Mouse (Mus musculus) gastrocnemius, postnatal 14 days (tissue): ENCODE data around the gene Tmem238l. TPM values are rescaled to one million over a fixed set of nuclear protein-coding genes. Genes with fewer than 3 reads are reported as not detected.

Experiments
- DNase-seq: peaks from one replicate; pipeline ENCODE4 v3.0.0; 2021; ENCODE audit warnings: mixed read lengths
- intact Hi-C: fragments of 180-260 bp; cut with DNase I; formaldehyde crosslinking; loops from one replicate; pipeline ENCODE4 v1.15.1; 2025; ENCODE audit warnings: low total_unique reads
- total RNA-seq, 2 experiments: library from RNA; stranded (reverse); gene quantifications; 2 replicates each; pipeline ENCODE4 v1.2.3; 2021

The Tmem238l gene
- total RNA-seq, 2 experiments from 2014 or later, result not detected

GRCm38 (mm10) chr11:66973507-66973906 lies 17.1 kb downstream of the Tmem238l start:
- no peak for DNase-seq
- intact Hi-C loops, result no loop called here

DNA sequence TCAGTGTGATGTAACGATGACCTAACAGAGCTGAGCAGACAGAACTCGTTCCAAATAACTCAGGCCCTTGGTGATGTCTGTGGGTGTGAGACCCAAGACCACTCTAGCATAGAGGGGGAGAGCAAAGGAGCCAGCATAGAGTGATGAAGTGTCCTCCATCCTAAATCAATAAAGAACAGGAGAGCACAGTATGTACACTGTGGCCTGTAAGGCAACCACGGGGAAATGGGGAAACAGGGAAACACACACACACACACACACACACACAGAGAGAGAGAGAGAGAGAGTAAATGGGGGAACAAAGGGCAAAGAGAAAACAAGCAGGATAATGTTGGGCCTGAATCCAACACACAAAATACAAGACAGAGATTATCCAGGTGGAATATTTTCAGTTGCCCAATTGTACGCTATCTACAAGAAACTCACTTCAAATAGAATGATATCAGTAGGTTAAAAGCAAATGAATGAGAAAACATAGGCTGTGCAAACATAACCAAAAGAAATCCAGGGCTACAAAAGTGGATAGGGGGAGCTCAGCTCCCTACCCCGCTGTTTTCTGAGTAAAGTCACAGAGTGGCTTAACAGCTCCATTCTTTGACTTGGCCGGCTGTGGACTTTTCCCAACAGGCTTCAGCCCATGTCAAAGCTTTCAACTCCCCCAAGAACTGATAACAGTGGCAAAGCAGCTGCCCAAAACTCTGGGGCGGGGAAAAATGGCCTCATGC lies 19.3 kb downstream of the Tmem238l start:
- intact Hi-C loops, result no loop called here
- no peak for DNase-seq

DNA sequence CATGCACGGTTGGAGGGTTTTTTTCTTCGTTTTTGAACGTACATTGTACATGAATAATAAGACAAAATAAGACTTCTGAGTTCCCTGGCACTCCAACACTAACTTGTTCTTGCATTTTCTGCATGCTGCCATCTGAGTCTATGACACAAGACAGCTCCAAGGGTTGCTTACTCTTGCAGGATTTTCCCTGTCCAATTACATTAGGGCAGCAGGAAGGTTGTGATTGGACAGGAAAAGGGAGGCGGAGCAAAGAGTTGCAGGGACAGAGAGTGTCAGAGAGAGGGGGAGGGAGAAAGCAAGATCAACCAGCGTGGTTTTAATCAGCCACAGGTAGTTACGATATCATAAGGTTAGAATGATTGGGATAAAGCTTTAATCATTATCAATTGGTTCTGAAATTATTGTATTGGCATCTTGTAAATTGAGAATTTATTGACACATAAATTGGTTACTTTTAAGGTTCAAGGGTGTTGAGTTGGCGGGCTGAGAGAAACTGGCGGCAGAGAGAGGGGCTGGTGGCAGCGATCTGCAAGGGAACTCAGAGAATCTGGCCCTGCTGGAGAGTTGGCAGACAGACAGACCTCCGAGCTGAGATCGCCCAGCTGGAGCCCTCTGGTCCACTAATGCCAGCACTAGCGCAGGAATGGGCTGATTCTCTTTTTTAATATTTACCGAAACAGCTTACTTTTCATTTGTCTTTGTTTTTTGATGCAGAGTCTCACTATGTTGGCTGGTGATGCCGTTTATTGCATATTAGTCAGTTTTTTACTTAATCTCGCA lies 25.1 kb downstream of the Tmem238l start:
- intact Hi-C loops, result loop anchor here (2.0 kb wide), 1 partner anchor 75 kb away; no protein-coding TSS in a partner anchor
- DNase-seq, result no peak

DNA sequence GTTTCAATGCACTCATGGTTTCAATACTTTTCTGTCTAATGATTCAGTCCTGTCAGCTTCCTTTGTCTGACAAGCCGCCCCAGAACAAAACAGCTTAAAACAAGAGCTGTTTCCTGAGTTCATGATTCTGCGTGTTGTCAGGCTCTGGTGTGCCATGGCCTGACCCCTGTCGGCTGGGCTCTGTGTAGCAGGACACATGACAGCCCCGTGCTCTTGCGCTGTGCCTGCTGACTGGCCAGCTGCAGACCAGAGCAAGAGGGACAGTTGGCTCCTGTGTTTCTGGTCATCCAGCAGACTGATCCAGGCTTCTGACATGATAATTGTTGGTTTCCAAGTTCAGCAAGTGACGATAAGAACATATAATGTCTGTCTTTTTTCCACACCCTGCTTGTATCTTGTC lies 26.4 kb downstream of the Tmem238l start:
- DNase-seq, result peak; percentile 64
- intact Hi-C loops, result loop anchor here (2.0 kb wide), 1 partner anchor 76 kb away; no protein-coding TSS in a partner anchor

DNA sequence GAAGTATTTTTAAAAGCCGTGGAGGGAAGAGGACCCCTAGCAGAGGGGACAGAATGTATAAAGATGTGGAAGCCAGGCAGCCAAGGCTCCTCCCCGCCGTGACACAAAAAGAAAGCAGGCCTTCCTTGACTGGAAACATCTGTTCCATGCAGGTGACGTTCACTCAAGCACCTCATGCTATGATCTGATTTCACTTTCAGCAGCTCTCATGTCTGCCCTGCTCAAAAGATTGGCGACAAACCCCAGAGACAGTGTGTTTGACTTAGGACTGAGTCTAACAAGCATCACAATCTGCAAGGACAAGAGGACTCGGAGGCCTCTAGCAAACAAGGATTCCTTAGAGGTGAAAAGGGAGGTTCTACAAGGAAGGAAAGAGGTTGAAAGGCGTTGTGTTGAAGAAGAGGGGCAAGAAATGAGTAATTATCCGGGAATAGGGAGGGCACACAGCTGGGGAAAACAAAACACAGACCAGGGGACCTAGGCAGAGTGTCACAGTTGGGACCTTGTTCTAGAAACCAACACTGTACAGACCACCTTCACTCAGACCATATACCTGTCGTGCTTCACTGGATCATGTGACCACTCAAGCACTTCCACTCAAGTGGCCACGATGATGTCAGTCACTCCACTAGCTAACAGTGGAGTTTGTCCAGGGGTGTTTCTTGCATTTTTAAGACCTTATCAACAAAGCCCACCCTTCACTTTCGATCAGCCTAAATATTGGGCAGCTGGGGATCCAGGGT lies 27.2 kb downstream of the Tmem238l start:
- no peak for DNase-seq
- intact Hi-C loops, result loop anchor here (2.0 kb wide), 1 partner anchor 77 kb away; no protein-coding TSS in a partner anchor

DNA sequence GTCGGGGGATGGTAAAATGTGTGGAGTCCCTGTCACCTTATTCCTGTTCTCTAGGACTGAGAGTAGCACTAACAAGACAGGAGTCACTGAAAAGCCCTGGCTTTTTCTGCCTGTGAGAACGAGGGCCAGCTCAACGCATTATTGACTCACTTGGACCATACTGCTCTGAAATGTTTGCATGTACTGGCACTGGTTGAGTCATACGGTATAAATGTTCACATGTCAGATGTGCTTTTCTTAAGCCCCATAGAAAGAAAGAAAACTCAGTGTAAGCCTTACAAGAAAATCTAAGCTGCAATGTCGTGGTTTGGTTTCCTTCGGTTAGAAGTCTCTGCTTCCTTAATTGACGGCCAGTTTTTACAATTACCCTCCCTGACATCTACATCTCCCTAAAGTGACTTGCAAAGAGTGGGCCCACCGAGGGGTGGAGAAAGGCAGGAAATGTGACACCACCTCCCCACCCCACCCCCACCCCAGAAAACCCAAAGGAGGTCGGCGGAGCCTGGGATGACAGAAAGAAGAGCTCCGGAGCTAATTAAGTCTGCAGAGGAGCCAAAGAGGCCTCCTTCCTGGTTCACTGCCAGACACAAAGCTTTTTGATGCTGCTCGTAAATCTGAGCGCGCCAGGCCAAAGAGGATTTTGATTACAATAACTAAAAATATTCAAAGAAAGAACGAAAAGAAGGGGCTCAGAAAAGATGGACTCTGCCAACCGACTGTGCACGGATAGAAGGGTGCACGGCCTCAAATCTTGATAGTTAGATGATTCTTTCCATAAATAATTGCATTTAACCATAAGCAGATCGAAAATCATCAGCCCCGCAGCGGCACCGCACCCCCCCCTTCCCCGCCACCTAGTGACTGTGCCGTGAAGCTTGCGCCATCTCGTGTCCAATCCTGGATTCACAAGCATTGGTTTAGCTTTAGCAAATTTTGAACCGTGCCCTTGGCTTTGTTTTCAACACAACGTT lies 28.0 kb downstream of the Tmem238l start:
- DNase-seq, result peak; percentile 57
- intact Hi-C loops, result no loop called here

DNA sequence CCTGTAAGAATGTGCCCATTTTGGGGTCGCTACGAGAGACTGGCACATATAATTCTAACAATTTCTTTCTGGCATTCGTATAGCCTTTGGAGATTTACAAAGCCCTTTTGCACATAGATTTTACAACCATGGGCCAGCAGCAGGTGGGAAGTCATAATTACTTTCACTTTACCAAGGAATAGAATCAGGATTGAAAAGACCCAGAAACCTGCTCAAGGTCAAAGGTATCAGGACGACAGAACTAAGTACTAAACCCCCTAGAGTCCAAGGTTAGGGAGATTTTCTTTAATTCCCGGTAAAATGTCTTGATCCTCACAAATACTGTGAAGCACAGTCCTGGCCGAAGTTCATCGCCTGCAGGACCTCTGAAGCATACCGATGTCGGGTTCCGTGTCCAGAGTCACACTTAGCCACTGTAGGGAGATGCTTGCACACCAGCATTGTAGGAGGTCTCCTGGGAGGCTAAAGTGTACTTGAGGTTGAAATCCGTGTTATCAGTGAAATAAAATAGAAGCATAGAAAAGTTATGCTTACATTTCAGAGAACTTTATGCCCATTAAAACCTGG lies 28.8 kb downstream of the Tmem238l start:
- DNase-seq, result no peak
- intact Hi-C loops, result no loop called here

GRCm38 (mm10) chr11:66992150-66992549 lies 35.7 kb downstream of the Tmem238l start:
- no peak for DNase-seq
- intact Hi-C loops, result no loop called here

- DNase-seq, result no peak
- intact Hi-C loops, result no loop called here
These were observed 37.2 kb downstream of the Tmem238l start for GRCm38 (mm10) chr11:66993674-66994073.

DNA sequence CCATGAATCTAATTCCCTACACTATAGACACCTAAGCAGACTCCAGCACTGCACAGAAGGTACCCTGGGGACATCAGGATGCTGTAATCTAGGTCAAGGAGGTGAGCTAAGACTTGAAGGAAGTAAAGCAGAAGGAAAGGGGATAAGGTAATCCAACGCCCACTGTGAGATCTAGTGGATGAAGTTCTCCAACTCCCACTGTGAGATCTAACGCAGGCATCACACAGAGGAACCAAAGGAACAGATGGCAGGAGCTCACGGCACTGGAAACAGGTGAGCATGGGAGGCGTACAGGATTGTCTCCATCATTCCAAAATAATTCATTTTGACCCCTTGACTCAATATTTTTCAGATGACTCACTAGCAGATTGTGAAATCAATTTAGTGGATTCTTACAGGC lies 40.0 kb downstream of the Tmem238l start:
- intact Hi-C loops, result no loop called here
- DNase-seq, result no peak

GRCm38 (mm10) chr11:66998467-66999403 lies 42.3 kb downstream of the Tmem238l start:
- no peak for DNase-seq
- intact Hi-C loops, result no loop called here

- no peak for DNase-seq
- intact Hi-C loops, result no loop called here
These were observed 44.2 kb downstream of the Tmem238l start for GRCm38 (mm10) chr11:67000671-67001070.

GRCm38 (mm10) chr11:67001717-67002116 lies 45.3 kb downstream of the Tmem238l start:
- DNase-seq, result no peak
- intact Hi-C loops, result no loop called here

GRCm38 (mm10) chr11:67002911-67003310 lies 46.5 kb downstream of the Tmem238l start:
- no peak for DNase-seq
- intact Hi-C loops, result no loop called here

DNA sequence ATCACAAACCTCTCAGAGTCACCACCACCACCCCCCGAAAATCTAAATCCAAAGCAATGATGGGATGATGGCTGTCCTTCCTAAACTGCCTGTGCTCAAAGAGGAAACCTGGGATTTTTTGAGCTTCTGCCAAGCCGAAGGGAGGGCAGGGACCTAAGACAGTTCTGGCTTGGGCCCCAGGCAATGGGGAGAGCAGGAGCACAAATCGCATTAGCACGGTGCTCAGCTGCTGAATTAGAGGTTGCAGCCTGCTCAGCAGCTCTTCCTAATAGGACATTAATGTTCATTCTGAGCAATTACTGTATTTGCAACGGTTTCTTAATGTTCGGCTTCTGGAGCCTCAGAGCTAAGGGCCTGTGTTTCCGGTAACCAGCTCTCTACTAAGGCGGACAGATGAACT lies 51.5 kb downstream of the Tmem238l start:
- intact Hi-C loops, result no loop called here
- no peak for DNase-seq

DNA sequence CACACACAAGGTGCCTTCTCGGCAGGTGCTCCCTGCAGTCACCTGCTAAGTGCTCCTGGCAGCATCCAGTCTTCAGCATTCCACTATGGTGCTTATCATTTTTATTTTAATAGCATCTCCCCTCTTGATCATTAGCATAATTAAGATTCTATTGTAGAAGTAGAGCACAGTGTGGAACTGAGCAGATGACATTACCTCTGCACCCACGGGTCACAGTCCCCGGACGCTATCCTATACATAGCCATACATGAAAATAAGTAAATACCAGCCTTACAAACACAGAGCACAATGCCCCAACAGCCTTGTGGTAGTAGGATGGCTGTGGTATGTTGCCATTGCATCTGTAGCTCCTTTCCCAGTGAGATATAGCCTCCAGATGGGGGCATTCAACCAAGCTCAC lies 52.1 kb downstream of the Tmem238l start:
- no peak for DNase-seq
- intact Hi-C loops, result no loop called here

- intact Hi-C loops, result no loop called here
- DNase-seq, result no peak
These were observed 54.0 kb downstream of the Tmem238l start for GRCm38 (mm10) chr11:67010430-67010829.

- intact Hi-C loops, result no loop called here
- DNase-seq, result no peak
These were observed 55.2 kb downstream of the Tmem238l start for GRCm38 (mm10) chr11:67011635-67012034.
